Mouse (Mus musculus) forebrain, embryonic 12.5 days (tissue): ENCODE data around the gene Gpam. TPM values are rescaled to one million over a fixed set of nuclear protein-coding genes. Genes with fewer than 3 reads are reported as not detected.
A peak's percentile ranks its signal among the peaks of the same experiment; 100 is the strongest.

ENCODE experiments used
- ATAC-seq: fragments of 200-750 bp; cut with Nextera tagmentation; 2 replicates; pipeline ENCODE4 v1.8.0; 2017; ENCODE audit warnings: moderate TSS enrichment; ENCODE audit not compliant: low FRiP score
- H3K27ac ChIP-seq: fragments of 300-500 bp; sonication (generic); 2 replicates; pipeline ENCODE4 v1.5.1; 2016; ENCODE audit warnings: mild to moderate bottlenecking
- H3K27me3 ChIP-seq: fragments of 300-500 bp; sonication (generic); 2 replicates; pipeline ENCODE4 v1.6.1; 2016; ENCODE audit warnings: mild to moderate bottlenecking
- H3K36me3 ChIP-seq: fragments of 300-500 bp; sonication (generic); replicated peaks from 2 replicates; pipeline ENCODE4 v1.6.1; 2016; ENCODE audit warnings: mild to moderate bottlenecking
- H3K4me1 ChIP-seq: fragments of 300-500 bp; sonication (generic); 2 replicates; pipeline ENCODE4 v1.6.1; 2016
- H3K4me2 ChIP-seq: fragments of 300-500 bp; sonication (generic); 2 replicates; pipeline ENCODE4 v1.6.1; 2016; ENCODE audit warnings: mild to moderate bottlenecking, moderate library complexity
- H3K4me3 ChIP-seq: fragments of 300-500 bp; sonication (generic); replicated peaks from 2 replicates; pipeline ENCODE4 v1.5.1; 2016; ENCODE audit warnings: mild to moderate bottlenecking
- H3K9ac ChIP-seq: fragments of 300-500 bp; sonication (generic); 2 replicates; pipeline ENCODE4 v1.6.1; 2016; ENCODE audit warnings: mild to moderate bottlenecking
- H3K9me3 ChIP-seq: fragments of 300-500 bp; sonication (generic); 2 replicates; pipeline ENCODE4 v1.6.1; 2016
- WGBS: fragments of 180-500 bp; shearing (Covaris S2); methylation state at CpG from one replicate; pipeline ENCODE4 v1.1.7; 2016; 5-methylcytosine and 5-hydroxymethylcytosine counted together
- polyA plus RNA-seq: library from polyadenylated mRNA; unstranded; fragments of >200 nt; fragmentation: Nextera tagmentation; extraction: Ambion mirVana; gene quantifications from 2 replicates; pipeline ENCODE4 v1.2.1, GENCODE M21; 2016

The Gpam gene
- polyA plus RNA-seq, 1 experiment from 2014 or later = 21.5 TPM

- Histone ChIP-seq H3K27ac (peak overlapping the region; percentile 83), H3K9me3 (no peaks in the 10 kb centered on the region), H3K27me3 (no peaks in the 10 kb centered on the region), H3K4me1 (peaks cover 24% of the 10 kb centered on the region), H3K4me3 (peak overlapping the region; percentile 94), H3K9ac (peak overlapping the region; percentile 85), H3K4me2 (peak overlapping the region; percentile 95), H3K36me3 (peaks cover 12% of the 10 kb centered on the region; the same call in 1 of the 2 replicates)
- WGBS = 2% methylated on average over 30 of the region's 30 CpGs
- peak; percentile 27 for ATAC-seq
Observed at GRCm38 (mm10) chr19:55098409-55099183, 28.4 kb downstream of the Gpam start.

- no peak overlapping the region for H3K27ac ChIP-seq
- no peak overlapping the region for H3K4me3 ChIP-seq
- H3K27me3 ChIP-seq = no peaks in the 10 kb centered on the region
- no peak for ATAC-seq
- no peak overlapping the region for H3K4me2 ChIP-seq
- H3K36me3 ChIP-seq = peaks cover 19% of the 10 kb centered on the region
- no peaks in the 10 kb centered on the region for H3K9me3 ChIP-seq
- H3K9ac ChIP-seq = no peak overlapping the region
- 84% methylated on average over 9 of the region's 9 CpGs for WGBS
- peaks cover 17% of the 10 kb centered on the region for H3K4me1 ChIP-seq
Observed at GRCm38 (mm10) chr19:55097396-55097967, 29.6 kb downstream of the Gpam start.

GRCm38 (mm10) chr19:55096666-55097065 lies 30.4 kb downstream of the Gpam start:
- Histone ChIP-seq H3K4me1 (peaks cover 17% of the 10 kb centered on the region), H3K36me3 (peaks cover 19% of the 10 kb centered on the region), H3K4me2 (no peak overlapping the region), H3K9ac (no peak overlapping the region), H3K27ac (no peak overlapping the region), H3K4me3 (no peak overlapping the region), H3K9me3 (no peaks in the 10 kb centered on the region), H3K27me3 (no peaks in the 10 kb centered on the region)
- WGBS = 85% methylated on average over 4 of the region's 4 CpGs
- ATAC-seq = no peak

- H3K36me3 ChIP-seq = peaks cover 25% of the 10 kb centered on the region
- H3K9me3 ChIP-seq = no peaks in the 10 kb centered on the region
- H3K9ac ChIP-seq = no peak overlapping the region
- no peak overlapping the region for H3K27ac ChIP-seq
- no peak overlapping the region for H3K4me2 ChIP-seq
- H3K27me3 ChIP-seq = no peaks in the 10 kb centered on the region
- H3K4me1 ChIP-seq = peaks cover 17% of the 10 kb centered on the region
- WGBS = 86% methylated on average over 7 of the region's 7 CpGs
- no peak overlapping the region for H3K4me3 ChIP-seq
- no peak for ATAC-seq
Observed at GRCm38 (mm10) chr19:55095547-55095946, 31.5 kb downstream of the Gpam start.

- WGBS = 89% methylated on average over 17 of the region's 17 CpGs
Observed at GRCm38 (mm10) chr19:55091602-55092413, 35.2 kb downstream of the Gpam start.

GRCm38 (mm10) chr19:55090885-55091284 lies 36.2 kb downstream of the Gpam start:
- Histone ChIP-seq H3K9ac (no peak overlapping the region), H3K9me3 (no peaks in the 10 kb centered on the region), H3K27me3 (no peaks in the 10 kb centered on the region), H3K36me3 (peaks cover 64% of the 10 kb centered on the region), H3K4me1 (no peaks in the 10 kb centered on the region), H3K4me2 (no peak overlapping the region), H3K4me3 (no peak overlapping the region), H3K27ac (no peak overlapping the region)
- WGBS = 90% methylated on average over 12 of the region's 12 CpGs
- no peak for ATAC-seq

More at GRCm38 (mm10) chr19:55091602-55092413, 35.2 kb downstream of the Gpam start:
- H3K4me3 ChIP-seq = no peak overlapping the region
- H3K4me2 ChIP-seq = no peak overlapping the region
- no peak for ATAC-seq
- H3K27ac ChIP-seq = no peak overlapping the region
- peaks cover 57% of the 10 kb centered on the region for H3K36me3 ChIP-seq
- H3K27me3 ChIP-seq = no peaks in the 10 kb centered on the region
- no peaks in the 10 kb centered on the region for H3K4me1 ChIP-seq
- H3K9me3 ChIP-seq = no peaks in the 10 kb centered on the region
- no peak overlapping the region for H3K9ac ChIP-seq

GRCm38 (mm10) chr19:55090142-55090541 lies 36.9 kb downstream of the Gpam start:
- Histone ChIP-seq H3K36me3 (peaks cover 64% of the 10 kb centered on the region), H3K27ac (no peak overlapping the region), H3K9ac (no peak overlapping the region), H3K4me3 (no peak overlapping the region), H3K4me2 (no peak overlapping the region), H3K27me3 (no peaks in the 10 kb centered on the region), H3K4me1 (no peaks in the 10 kb centered on the region), H3K9me3 (no peaks in the 10 kb centered on the region)
- ATAC-seq = no peak
- 93% methylated on average over 7 of the region's 7 CpGs for WGBS

DNA sequence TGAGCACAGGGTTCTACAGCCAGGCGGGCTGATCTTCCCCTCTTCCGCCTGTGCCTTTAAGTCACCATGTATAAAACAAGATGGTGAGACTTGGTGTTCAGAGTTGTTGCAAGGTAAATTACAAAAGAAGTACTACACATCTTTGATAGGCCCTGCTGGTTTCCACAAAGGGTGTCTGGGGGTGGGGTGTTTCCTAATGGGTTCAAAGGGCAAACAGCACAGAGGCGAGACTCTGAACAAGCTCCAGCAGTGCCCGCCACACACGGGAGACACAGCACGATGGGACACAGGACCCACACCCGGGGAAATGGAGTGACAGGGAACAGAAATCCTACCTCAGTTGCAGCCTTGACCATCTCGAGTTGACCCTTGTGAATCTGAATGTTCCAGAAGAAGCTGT lies 39.3 kb downstream of the Gpam start:
- peaks cover 75% of the 10 kb centered on the region for H3K36me3 ChIP-seq
- 90% methylated on average over 8 of the region's 8 CpGs for WGBS

GRCm38 (mm10) chr19:55085857-55086185 lies 41.2 kb downstream of the Gpam start:
- ATAC-seq = no peak
- no peaks in the 10 kb centered on the region for H3K4me1 ChIP-seq
- H3K9ac ChIP-seq = no peak overlapping the region
- no peak overlapping the region for H3K4me3 ChIP-seq
- H3K27ac ChIP-seq = no peak overlapping the region
- H3K27me3 ChIP-seq = no peaks in the 10 kb centered on the region
- no peaks in the 10 kb centered on the region for H3K9me3 ChIP-seq
- 98% methylated on average over 7 of the region's 7 CpGs for WGBS
- H3K36me3 ChIP-seq = peaks cover 89% of the 10 kb centered on the region
- no peak overlapping the region for H3K4me2 ChIP-seq

More for the DNA sequence above, 39.3 kb downstream of the Gpam start:
- Histone ChIP-seq H3K4me3 (no peak overlapping the region), H3K9me3 (no peaks in the 10 kb centered on the region), H3K4me2 (no peak overlapping the region), H3K9ac (no peak overlapping the region), H3K4me1 (no peaks in the 10 kb centered on the region), H3K27ac (no peak overlapping the region), H3K27me3 (no peaks in the 10 kb centered on the region)
- no peak for ATAC-seq

DNA sequence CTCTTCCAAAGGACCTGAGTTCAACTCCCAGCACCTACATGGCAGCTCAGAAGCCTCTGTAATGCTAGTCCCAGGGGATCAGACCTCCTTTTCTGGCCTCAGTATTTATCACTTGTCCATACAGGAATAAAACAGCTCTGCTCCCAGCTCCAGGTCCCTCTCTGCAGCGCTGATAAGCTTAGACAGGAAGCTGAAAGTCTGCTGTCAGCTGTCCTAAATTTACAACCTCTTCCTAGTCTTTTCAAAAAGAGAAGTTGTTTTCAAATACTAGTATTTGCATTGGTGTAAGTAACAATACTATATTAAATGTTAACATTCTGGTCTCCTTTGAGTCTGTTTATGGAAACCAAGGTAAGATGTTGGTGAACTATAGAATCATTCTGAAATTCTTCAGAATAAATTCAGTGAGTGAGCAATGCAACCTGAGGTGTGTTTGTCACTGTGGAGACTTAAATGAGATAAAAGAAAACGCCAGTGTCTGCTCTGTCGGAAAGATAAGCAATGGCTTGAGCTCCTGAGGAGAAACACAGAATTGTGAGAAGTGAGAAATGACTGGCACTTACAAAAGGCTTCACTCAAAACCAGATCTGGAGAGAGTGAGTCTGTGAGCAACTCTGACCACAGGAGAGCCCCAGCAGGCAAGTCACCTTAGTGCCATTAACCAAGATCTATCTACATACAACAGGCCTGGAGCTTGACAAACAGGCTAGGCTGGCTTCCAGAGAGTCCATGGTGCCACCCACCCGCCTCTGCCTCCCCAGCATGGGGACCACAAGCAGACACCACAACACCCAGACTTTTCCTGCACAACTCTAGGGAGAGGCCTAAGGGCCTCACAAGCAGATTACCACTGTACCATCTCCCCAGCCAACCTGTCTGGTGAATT lies 41.8 kb downstream of the Gpam start:
- H3K27me3 ChIP-seq = no peaks in the 10 kb centered on the region
- no peaks in the 10 kb centered on the region for H3K4me1 ChIP-seq
- H3K36me3 ChIP-seq = peaks cover 87% of the 10 kb centered on the region
- no peak overlapping the region for H3K27ac ChIP-seq
- no peak overlapping the region for H3K9ac ChIP-seq
- WGBS = 91% methylated on average over 4 of the region's 4 CpGs
- no peak overlapping the region for H3K4me2 ChIP-seq
- H3K9me3 ChIP-seq = no peaks in the 10 kb centered on the region
- ATAC-seq = no peak
- no peak overlapping the region for H3K4me3 ChIP-seq

DNA sequence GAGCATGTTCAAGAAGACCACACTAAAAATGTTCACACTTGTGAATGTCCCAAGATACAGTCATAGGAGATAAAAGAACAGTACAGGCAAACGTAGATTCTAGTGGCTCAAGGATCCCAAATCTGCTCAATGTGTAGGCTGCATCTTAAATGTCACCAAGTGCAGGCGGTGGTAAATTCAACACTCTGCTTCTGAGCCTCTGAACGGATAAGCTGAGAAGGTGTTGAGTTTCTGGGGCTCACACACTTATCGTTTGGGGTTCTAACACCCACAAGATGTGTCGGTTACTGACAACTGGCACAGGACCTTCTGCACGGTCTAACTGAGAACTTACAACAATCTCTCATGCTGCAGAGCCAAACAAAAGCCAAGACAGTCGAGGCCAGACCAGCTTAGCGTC lies 50.2 kb downstream of the Gpam start:
- Histone ChIP-seq H3K27me3 (no peaks in the 10 kb centered on the region), H3K36me3 (peaks cover 90% of the 10 kb centered on the region), H3K27ac (no peak overlapping the region), H3K9me3 (no peaks in the 10 kb centered on the region), H3K4me3 (no peak overlapping the region), H3K4me2 (no peak overlapping the region), H3K9ac (no peak overlapping the region), H3K4me1 (peaks cover 11% of the 10 kb centered on the region)
- ATAC-seq = no peak
- WGBS = 57% methylated on average over 8 of the region's 8 CpGs

- ATAC-seq = no peak
- Histone ChIP-seq H3K27ac (no peak overlapping the region), H3K27me3 (no peaks in the 10 kb centered on the region), H3K4me1 (peaks cover 11% of the 10 kb centered on the region), H3K4me3 (no peak overlapping the region), H3K4me2 (no peak overlapping the region), H3K9me3 (no peaks in the 10 kb centered on the region), H3K36me3 (peaks cover 93% of the 10 kb centered on the region), H3K9ac (no peak overlapping the region)
- 82% methylated on average over 3 of the region's 3 CpGs for WGBS
Observed at GRCm38 (mm10) chr19:55073004-55073403, 54.0 kb downstream of the Gpam start.
